Mouse (Mus musculus): ENCODE measurements around the gene Cdca4. TPM values are rescaled to one million over a fixed set of nuclear protein-coding genes. Genes with fewer than 3 reads are reported as not detected.

Cdca4 gene
- polyA plus RNA-seq, 1 experiment: 10.3 TPM

DNA sequence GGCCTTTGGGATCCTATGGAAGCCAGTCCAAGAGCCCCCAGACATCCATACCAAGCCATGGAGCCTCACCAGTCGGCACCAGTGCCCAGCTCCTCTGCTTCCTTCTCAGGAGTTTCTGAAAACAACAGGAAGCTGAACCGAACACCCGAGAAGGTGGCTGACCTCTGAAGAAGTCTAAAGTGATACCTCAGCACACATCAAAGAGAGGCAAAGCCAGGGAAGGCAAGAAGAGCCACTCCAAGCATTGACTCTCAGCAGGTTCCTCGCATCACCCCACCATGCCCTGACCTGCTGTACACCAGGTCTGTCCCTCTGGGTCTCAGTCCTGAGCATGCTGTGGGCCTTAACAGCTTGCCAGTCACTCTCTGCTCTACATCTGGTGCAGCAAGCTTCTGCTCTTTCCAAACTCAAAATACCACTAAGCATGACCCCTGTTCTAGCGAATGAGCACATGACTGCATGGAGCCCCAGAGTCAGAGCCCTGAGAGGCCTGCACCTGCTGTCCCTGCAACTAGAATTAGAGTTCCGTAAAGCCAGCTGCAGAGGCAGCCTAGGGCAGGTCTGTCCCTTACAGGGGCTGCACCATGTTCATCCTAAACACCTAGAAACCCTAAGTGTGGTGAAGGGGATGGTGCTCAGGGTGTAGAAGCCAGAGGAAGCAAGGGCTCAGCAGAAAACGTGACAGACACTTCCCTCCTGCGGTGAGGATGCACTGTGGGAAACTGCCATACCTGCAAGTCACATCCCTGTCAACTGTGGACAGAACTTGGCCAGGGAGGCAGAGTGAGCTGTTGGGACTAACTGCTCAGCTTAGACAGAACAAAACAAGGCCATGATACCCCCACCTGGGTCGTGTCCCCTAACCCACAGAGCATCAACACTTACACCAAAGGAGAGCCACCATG lies 28.1 kb upstream of the Cdca4 start:
- no peak overlapping the region for H3K27ac ChIP-seq (ENCODE audit: insufficient read depth, low read depth, low read length)
- H3K36me3 ChIP-seq (ENCODE audit: control insufficient read depth, insufficient read depth, low read length): no peaks in the 10 kb centered on the region
- WGBS: 66% methylated on average over 9 of the region's 9 CpGs

GRCm38 (mm10) chr12:112856338-112856737 lies 27.1 kb upstream of the Cdca4 start:
- 73% methylated on average over 3 of the region's 3 CpGs for WGBS
- Histone ChIP-seq H3K36me3 (ENCODE audit: control insufficient read depth, insufficient read depth, low read length) (no peaks in the 10 kb centered on the region), H3K4me1 (ENCODE audit: control insufficient read depth, insufficient read depth, low read length) (no peaks in the 10 kb centered on the region), H3K27ac (ENCODE audit: insufficient read depth, low read depth, low read length) (no peak overlapping the region), H3K4me3 (ENCODE audit: insufficient read depth, low read depth, low read length) (no peak overlapping the region), H3K27me3 (replicated peaks; ENCODE audit: control insufficient read depth, insufficient read depth, low read length) (no peaks in the 10 kb centered on the region)
- TF ChIP-seq POLR2A (IDR thresholded peaks at IDR 0.05; ENCODE audit: low read depth, low read length): no peak
- no peak for TF ChIP-seq CTCF (conservative IDR thresholded peaks at IDR 0.05; ENCODE audit: insufficient read depth, insufficient read length, low read depth, low read length)
- no peak for DNase-seq

More for the DNA sequence above, 28.1 kb upstream of the Cdca4 start:
- no peak for DNase-seq
- no peaks in the 10 kb centered on the region for H3K4me1 ChIP-seq (ENCODE audit: control insufficient read depth, insufficient read depth, low read length)
- TF ChIP-seq POLR2A (IDR thresholded peaks at IDR 0.05; ENCODE audit: low read depth, low read length) (no peak), CTCF (conservative IDR thresholded peaks at IDR 0.05; ENCODE audit: insufficient read depth, insufficient read length, low read depth, low read length) (no peak)
- no peak overlapping the region for H3K4me3 ChIP-seq (ENCODE audit: insufficient read depth, low read depth, low read length)
- no peaks in the 10 kb centered on the region for H3K27me3 ChIP-seq (replicated peaks; ENCODE audit: control insufficient read depth, insufficient read depth, low read length)

DNA sequence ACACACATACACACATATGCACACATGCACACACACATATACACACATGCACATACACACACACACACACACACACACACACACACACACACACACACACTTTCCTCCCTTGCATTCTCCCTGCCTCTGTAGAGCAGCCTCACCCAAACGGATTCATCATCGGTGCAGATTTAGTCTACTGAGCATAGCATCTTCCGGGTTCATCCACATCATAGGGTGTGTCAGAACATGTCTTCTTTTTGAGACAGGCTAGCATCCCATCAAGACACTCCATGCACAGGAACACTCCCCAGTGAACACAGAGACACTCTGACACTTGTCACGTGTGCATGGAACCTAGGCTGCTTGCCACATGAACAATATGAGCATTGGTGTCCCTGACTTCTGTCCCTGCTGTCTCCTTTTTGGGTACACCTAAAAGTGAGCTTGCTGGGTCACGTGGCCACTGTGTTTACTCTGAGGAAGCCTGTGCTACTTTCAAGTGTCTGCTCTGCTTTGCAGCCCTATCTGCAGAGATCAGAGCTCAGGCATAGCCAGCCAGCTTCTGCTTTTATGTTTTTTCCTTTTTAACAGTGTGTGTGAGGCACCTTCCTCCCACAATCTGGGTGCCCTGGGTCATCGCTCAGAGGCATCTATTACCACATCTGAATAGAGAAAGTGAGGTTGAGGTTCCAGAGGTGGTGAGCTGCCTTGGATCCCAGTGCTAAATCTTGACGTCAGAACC lies 25.5 kb upstream of the Cdca4 start:
- no peaks in the 10 kb centered on the region for H3K36me3 ChIP-seq (ENCODE audit: control insufficient read depth, insufficient read depth, low read length)
- WGBS: 76% methylated on average over 7 of the region's 7 CpGs
- DNase-seq: no peak
- H3K4me1 ChIP-seq (ENCODE audit: control insufficient read depth, insufficient read depth, low read length): no peaks in the 10 kb centered on the region
- H3K4me3 ChIP-seq (ENCODE audit: insufficient read depth, low read depth, low read length): no peak overlapping the region
- no peak overlapping the region for H3K27ac ChIP-seq (ENCODE audit: insufficient read depth, low read depth, low read length)
- TF ChIP-seq POLR2A (IDR thresholded peaks at IDR 0.05; ENCODE audit: low read depth, low read length): no peak
- no peak for TF ChIP-seq CTCF (conservative IDR thresholded peaks at IDR 0.05; ENCODE audit: insufficient read depth, insufficient read length, low read depth, low read length)
- H3K27me3 ChIP-seq (replicated peaks; ENCODE audit: control insufficient read depth, insufficient read depth, low read length): no peaks in the 10 kb centered on the region

DNA sequence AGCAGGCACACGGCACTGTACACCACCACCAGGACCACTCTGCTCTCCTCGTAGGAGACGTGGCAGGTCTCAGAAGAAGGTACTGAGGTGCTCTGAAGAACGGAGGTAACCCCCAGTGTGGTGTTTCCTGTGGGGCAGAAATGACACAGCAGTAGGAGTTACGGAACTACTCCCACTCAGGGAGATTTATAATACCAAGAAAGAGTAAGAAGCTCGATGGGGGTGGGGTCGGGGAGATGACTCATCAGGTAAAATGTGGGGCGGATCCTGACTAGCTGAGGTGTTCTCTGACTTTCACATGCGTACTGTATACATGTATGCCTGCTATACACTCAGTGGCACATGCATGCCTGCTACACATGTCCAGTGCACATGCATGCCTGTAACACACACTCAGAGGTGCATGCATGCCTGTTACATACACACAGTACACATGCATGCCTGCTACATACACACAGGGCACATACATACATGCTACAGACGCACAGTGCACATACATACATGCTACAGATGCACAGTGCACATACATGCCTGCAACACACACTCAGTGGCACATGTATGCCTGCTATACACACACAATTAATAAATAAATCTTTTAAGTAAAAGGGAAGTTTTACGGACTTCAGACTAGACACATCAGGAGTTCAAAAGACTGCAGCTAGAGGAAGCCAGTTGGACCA lies 24.0 kb upstream of the Cdca4 start:
- Histone ChIP-seq H3K4me1 (ENCODE audit: control insufficient read depth, insufficient read depth, low read length) (no peaks in the 10 kb centered on the region), H3K36me3 (ENCODE audit: control insufficient read depth, insufficient read depth, low read length) (no peaks in the 10 kb centered on the region), H3K4me3 (ENCODE audit: insufficient read depth, low read depth, low read length) (no peak overlapping the region), H3K27ac (ENCODE audit: insufficient read depth, low read depth, low read length) (no peak overlapping the region), H3K27me3 (replicated peaks; ENCODE audit: control insufficient read depth, insufficient read depth, low read length) (no peaks in the 10 kb centered on the region)
- TF ChIP-seq CTCF (conservative IDR thresholded peaks at IDR 0.05; ENCODE audit: insufficient read depth, insufficient read length, low read depth, low read length) (no peak), POLR2A (IDR thresholded peaks at IDR 0.05; ENCODE audit: low read depth, low read length) (no peak)
- DNase-seq: no peak
- 60% methylated on average over 11 of the region's 11 CpGs for WGBS

- no peak overlapping the region for H3K4me3 ChIP-seq (ENCODE audit: insufficient read depth, low read depth, low read length)
- WGBS: 36% methylated on average over 8 of the region's 8 CpGs
- DNase-seq: no peak
- H3K27ac ChIP-seq (ENCODE audit: insufficient read depth, low read depth, low read length): no peak overlapping the region
- H3K36me3 ChIP-seq (ENCODE audit: control insufficient read depth, insufficient read depth, low read length): no peaks in the 10 kb centered on the region
- TF ChIP-seq POLR2A (IDR thresholded peaks at IDR 0.05; ENCODE audit: low read depth, low read length) (no peak), CTCF (conservative IDR thresholded peaks at IDR 0.05; ENCODE audit: insufficient read depth, insufficient read length, low read depth, low read length) (no peak)
- H3K4me1 ChIP-seq (ENCODE audit: control insufficient read depth, insufficient read depth, low read length): no peaks in the 10 kb centered on the region
- H3K27me3 ChIP-seq (replicated peaks; ENCODE audit: control insufficient read depth, insufficient read depth, low read length): no peaks in the 10 kb centered on the region
Observed at GRCm38 (mm10) chr12:112851116-112851515, 21.9 kb upstream of the Cdca4 start.

- no peaks in the 10 kb centered on the region for H3K27me3 ChIP-seq (replicated peaks; ENCODE audit: control insufficient read depth, insufficient read depth, low read length)
- H3K36me3 ChIP-seq (ENCODE audit: control insufficient read depth, insufficient read depth, low read length): no peaks in the 10 kb centered on the region
- no peaks in the 10 kb centered on the region for H3K4me1 ChIP-seq (ENCODE audit: control insufficient read depth, insufficient read depth, low read length)
- 80% methylated on average over 9 of the region's 9 CpGs for WGBS
- no peak for DNase-seq
- H3K27ac ChIP-seq (ENCODE audit: insufficient read depth, low read depth, low read length): no peak overlapping the region
- TF ChIP-seq POLR2A (IDR thresholded peaks at IDR 0.05; ENCODE audit: low read depth, low read length): no peak
- TF ChIP-seq CTCF (conservative IDR thresholded peaks at IDR 0.05; ENCODE audit: insufficient read depth, insufficient read length, low read depth, low read length): no peak
- no peak overlapping the region for H3K4me3 ChIP-seq (ENCODE audit: insufficient read depth, low read depth, low read length)
Observed at GRCm38 (mm10) chr12:112850344-112850743, 21.1 kb upstream of the Cdca4 start.
